Mouse (Mus musculus) left cerebral cortex, adult 18-20 months (tissue): ENCODE measurements around the gene Lrmp. TPM values are rescaled to one million over a fixed set of nuclear protein-coding genes. Genes with fewer than 3 reads are reported as not detected.
A peak's percentile ranks its signal among the peaks of the same experiment; 100 is the strongest.

Source experiments
- DNase-seq, 2 experiments: peaks; one replicate each; pipeline ENCODE4 v3.0.0; 2021 to 2022; ENCODE audit warnings: low spot score in 2 of 2, mixed read lengths in 1 of 2
- total RNA-seq, 2 experiments: library from RNA; stranded (reverse); gene quantifications; 2 replicates each; pipeline ENCODE4 v1.2.3; 2021

Lrmp gene
- total RNA-seq, 2 experiments from 2014 or later, result 1.9 to 3.8 TPM

DNA sequence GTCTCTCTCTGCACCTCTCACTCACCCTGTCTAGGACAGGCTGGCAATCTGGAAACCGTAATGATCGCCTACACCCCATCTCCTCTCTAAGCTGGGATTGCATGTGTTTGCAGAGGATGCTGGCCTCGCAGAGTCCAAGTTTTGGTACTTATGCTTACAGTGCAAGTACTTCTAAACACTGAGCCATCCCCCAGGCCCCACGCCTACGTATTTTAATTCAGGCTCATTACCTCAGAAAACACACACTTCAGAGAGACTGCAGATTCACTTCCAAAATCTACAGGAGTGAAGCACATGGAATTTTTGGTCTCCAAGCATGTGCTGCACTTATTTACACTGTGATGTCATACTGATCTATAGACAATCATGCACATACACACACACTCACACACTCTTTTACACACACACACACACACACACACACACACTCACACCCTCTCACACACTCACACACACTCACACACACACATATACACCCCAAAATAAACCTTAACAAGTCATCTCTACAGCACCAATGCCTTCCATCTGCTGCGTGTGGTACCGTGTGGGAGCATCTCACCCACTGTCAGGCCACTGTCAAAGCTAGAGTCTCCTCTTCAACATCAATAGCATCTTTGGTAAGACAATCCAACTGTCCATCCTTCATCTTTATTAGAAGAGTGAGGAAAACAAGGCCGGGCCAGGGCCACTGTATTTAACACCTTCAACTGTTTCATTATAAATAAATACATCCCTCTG, 82.7 kb downstream of the Lrmp start:
- peak in 1 of 2 experiments; percentile 40 for DNase-seq

DNA sequence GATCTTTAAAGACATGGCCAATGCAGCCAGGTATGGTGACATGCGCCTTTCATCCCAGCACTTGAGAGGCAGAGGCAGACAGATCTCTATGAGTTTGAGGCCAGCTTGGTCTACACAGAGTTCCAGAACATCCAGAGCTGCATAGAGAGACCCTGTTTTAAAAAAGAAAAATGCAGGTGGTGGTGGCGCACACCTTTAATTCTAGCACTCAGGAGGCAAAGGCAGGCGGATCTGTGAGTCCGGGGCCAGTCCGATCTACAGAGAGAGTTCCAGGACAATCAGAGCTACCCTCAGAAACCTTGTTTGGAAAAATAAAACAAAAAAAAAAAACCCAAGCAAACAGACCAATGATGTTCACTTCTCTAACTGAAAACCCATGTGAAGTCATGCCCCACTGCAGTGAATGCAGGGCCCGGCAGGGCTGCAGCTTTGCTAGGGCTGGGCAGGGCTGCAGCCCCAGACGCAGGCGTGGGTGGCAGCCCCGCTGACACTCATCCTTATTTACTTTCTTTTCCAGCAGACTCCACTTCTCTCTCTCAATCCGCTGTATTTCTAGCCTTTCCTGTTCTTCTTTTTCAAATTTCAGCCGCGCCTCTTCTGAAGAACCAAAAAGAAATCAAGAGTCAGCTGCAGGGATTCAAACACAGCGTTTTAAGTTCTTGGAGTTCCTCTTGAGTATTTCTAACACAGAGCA, 87.1 kb downstream of the Lrmp start:
- DNase-seq, result no peak

DNA sequence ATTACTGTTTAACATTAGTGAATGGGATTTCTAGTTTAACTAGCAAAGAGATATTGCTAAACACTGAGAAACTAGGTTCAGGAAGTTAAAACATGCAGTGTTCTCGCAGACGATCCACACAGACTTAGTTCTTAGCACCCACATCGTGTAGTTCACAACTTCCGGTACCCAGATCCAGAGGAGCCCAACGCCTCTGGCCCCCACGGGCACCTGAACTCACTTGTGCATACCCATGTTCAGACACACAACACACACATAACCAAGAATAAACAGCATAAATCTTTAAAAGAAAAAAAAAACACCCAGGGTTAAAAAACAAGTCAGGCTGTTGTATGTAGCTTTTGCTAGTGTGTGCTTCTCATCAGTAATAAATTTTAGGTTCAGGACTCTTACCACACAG, 89.0 kb downstream of the Lrmp start:
- DNase-seq, result no peak

DNA sequence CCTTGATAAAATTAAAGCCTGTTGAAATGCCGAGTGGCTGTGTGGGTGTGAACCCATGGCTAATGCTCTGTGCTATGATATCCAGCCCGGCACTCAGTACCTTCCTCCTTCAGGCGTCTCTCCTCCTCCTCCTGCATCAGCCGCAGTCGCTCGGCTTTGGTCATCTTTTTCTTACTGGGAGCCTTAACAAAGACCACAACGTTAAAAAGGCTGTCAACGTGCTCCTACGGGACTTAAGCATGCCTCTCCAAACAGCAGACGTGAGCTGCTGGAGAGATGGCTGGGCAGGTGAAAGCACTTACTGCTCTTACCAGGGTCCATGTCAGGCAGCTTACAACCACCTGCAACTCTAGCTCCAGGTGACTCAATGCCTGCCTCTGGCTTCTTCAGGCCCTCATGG, 89.7 kb downstream of the Lrmp start:
- no peak for DNase-seq

DNA sequence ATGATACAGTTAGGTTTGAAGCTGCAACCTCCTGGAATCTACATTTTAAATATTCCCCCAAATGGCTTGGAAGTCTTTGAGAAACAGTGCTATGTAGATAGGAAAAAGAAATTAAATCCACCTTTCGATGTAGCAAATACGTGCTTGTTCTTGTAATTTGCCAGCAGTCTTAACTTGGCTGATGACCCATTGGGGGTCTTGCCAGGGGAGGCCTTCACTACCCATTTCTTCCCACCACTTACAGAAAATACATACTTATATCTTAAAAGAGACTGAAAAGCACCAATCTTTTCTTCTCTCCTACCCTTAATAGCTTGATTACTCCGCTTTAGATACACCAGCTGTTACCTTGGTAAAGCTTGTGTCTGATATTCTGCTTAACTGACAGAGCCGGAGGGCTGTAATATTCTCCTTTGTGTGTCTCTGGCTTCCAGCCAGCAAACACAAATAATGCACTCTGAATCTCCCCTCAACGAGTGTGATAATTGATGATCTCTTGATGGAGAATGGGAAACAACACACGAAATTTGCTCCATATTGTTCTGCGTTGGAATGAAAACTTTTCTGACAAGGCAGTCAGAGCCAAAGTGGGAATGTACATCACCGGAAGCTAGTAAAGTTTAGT, 94.7 kb downstream of the Lrmp start:
- no peak for DNase-seq

DNA sequence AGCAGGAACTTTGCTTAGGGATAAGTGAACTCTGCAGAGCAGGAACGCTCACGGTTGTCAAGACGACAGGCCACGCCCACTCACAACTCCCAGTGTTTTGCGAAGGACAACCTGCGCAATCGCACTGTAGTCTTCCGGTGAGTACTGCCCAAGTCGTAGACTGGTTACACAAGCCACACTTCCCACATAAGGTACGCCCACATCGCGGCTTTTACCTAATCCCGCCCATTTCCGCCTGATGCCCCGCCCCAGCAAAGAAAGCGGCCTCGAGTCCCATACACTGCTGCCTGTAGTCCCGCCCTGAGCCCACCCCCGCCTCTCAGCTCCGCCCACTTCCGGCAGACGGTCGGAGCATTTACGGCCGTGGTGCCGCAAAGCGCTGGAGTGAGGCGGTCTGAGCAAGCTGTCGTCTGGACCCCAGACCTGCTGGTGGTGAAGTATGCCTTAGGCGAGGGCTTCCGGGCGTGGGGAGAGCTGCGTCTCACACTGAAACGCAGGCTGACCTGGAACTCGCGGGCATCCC, 95.4 kb downstream of the Lrmp start, which contains the start of the genes Casc1 and Etfrf1:
Gene Casc1, minus strand, starts transcription at position 190 of the 523 bp plus-strand sequence.
Gene Etfrf1, plus strand, starts transcription at position 319 of the 523 bp plus-strand sequence.
- peak; percentile 98 for DNase-seq

DNA sequence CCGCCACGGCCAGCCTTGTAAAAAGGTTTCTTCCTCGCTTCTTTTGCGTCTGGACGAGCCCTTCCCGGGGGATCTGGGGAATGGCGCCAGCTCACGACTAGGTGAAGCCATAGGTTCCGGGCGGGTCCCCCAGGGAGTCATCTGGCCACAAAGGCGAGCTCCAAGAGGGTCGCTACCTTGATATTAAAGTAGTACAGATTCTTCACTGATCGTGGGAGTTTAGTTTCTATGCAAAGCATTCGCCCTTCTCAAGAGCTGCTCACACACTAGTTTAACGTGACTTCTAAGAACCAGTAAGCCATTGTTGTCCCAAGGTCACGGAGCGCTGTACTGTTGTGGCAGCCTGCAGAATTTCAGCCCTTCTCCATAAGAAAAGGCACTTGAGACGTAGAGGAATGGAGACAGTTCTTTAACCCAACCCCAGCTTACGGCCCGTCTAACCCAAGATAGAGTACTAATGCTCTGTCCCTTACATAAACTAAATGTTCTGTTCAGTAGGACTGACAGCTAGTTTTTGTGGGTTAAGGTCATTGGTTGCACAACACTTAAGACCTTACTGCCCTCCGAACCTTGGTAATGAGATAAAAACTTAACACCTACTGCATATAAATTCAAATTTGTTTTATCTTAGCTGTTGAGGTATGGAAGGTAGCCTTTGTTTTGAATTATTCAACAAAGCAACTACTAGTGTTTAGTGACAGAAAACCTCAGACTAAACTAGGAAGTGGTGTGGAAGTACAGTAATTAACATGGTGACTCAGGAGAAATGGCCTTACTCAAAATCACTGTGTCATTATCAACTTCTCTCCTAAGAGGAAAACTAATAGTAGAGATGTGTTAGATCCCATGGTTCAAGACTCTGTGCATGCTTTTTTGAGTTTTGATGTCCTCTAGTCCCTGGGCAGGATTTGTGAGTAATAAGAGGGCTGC, 96.2 kb downstream of the Lrmp start:
- DNase-seq, result no peak

DNA sequence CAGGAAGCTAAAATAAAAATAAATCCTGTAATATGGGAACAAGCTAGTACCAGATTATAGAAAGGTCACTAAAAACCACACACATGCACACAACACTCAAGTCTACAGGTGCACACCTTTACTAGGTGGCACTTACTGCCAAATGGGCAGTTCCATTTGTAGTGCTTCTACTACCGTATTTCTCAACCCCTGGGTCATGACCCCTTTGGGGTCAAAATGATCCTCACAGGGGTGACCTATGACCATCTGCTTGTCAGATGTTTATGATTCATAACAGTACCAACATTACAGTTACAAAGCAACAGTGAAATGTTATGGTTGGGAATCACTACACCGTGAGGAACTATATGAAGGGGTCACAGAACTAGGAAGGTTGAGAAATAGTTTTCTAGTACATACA, 98.5 kb downstream of the Lrmp start:
- no peak for DNase-seq

DNA sequence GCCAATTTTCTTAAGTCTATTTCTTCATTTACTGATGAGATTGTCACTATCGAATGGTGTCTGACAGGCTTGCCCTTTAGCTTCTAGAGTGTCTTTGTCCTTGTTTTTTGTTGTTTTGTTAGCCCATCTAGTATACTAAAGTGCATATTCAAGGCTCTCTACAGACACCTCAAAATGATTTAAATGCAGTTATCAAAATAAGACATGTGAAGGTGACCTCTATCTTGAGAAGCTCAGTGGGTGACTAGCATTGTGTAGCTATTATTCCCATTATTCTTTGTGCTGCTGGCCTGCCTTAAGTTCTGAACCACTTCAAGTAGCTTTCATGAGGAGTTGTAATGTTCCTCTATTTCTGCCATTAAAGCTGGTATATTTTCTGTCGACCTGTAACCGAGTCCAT, 100.4 kb downstream of the Lrmp start:
- no peak for DNase-seq

DNA sequence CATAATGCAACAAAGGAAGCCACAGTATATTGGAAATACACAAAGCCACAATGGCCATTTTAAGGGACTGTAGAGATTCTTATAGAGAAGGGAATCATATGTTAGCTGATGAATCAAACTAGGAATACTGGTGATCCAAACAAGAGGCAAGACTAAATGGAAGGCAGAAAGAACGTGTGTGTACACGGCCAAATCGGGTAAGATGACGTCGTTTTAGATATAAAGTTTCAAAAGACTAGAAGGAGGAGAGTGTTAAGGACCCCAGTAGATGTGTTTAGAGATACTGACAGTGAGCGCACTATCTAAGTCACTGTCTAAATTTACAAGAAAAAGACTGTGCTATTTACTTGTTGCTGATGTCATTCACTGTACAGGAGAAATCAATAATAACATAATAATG, 108.8 kb downstream of the Lrmp start:
- DNase-seq, result no peak

Other genes with a start within 250 kb of the Lrmp start
- 10 to 100 TPM; 79.0 to 94.8 TPM for gene Bcat1, start 39.5 kb upstream of the Lrmp start, total RNA-seq
- gene Casc1, start 95.4 kb downstream of the Lrmp start, total RNA-seq, result 1 to 10 TPM; 1.0 to 1.3 TPM
- gene Etfrf1, start 95.5 kb downstream of the Lrmp start, total RNA-seq, result 10 to 100 TPM; 23.0 to 24.8 TPM
- 10 to 100 TPM; 79.5 to 85.3 TPM for gene Kras, start 134.6 kb downstream of the Lrmp start, total RNA-seq